In genomic region chr3:123447538-123448059, GRCm38 (mm10) we compare ENCODE assay signal across 8 mouse cellular contexts. TPM values are rescaled to one million over a fixed set of nuclear protein-coding genes. Genes with fewer than 3 reads are reported as not detected.
DNase-seq lines count a peak whose midpoint lies in the region; ATAC-seq and TF ChIP-seq lines count a peak whose summit lies in the region.

No protein-coding gene starts in this region.

- H3K9ac ChIP-seq in embryonic facial prominence, embryonic 12.5 days = peak overlapping the region; percentile 77
- H3K9ac ChIP-seq in intestine, postnatal 0 days (ENCODE audit: low read depth, low read length) = peak overlapping the region; percentile 60

- 7% methylated on average over 13 of the region's 13 CpGs for WGBS in embryonic facial prominence, embryonic 12.5 days
- 8% methylated on average over 13 of the region's 13 CpGs for WGBS in intestine, postnatal 0 days
- 12% methylated on average over 13 of the region's 13 CpGs for WGBS in midbrain, embryonic 10.5 days

- peak overlapping the region; percentile 100 for H3K4me2 ChIP-seq in embryonic facial prominence, embryonic 12.5 days (replicated peaks)
- H3K4me2 ChIP-seq in intestine, postnatal 0 days (replicated peaks; ENCODE audit: low read depth) = peak overlapping the region; percentile 100

- peak overlapping the region; percentile 76 for H3K4me3 ChIP-seq in embryonic facial prominence, embryonic 12.5 days
- peak overlapping the region; percentile 71 for H3K4me3 ChIP-seq in intestine, postnatal 0 days (ENCODE audit: low read depth, low read length)
- peak overlapping the region; percentile 86 for H3K4me3 ChIP-seq in midbrain, embryonic 10.5 days

- H3K27ac ChIP-seq in embryonic facial prominence, embryonic 12.5 days = no peak overlapping the region
- H3K27ac ChIP-seq in intestine, postnatal 0 days (ENCODE audit: low read depth, low read length) = peak overlapping the region; percentile 15; the same call in 1 of the 2 replicates
- peak overlapping the region; percentile 79 for H3K27ac ChIP-seq in midbrain, embryonic 10.5 days (replicated peaks)

- peaks cover 12% of the 10 kb centered on the region for H3K27me3 ChIP-seq in embryonic facial prominence, embryonic 12.5 days
- H3K27me3 ChIP-seq in intestine, postnatal 0 days (replicated peaks; ENCODE audit: control insufficient read depth, insufficient read depth, low read length) = 0 out of 2 replicates have a peak, but pooled peaks cover 12% of the 10 kb centered on the region
- peaks cover 64% of the 10 kb centered on the region for H3K27me3 ChIP-seq in midbrain, embryonic 10.5 days (ENCODE audit: low read depth, poor library complexity, severe bottlenecking)

- no peaks in the 10 kb centered on the region for H3K9me3 ChIP-seq in embryonic facial prominence, embryonic 12.5 days
- H3K9me3 ChIP-seq in intestine, postnatal 0 days (ENCODE audit: control insufficient read depth) = no peaks in the 10 kb centered on the region
- no peaks in the 10 kb centered on the region for H3K9me3 ChIP-seq in midbrain, embryonic 10.5 days (replicated peaks)

- ATAC-seq in embryonic facial prominence, embryonic 12.5 days (ENCODE audit: insufficient number of reproducible peaks, insufficient read depth, low FRiP score, low TSS enrichment) = peak; percentile 25
- peak; percentile 62 for ATAC-seq in intestine, postnatal 0 days

- peaks cover 17% of the 10 kb centered on the region; the same call in 1 of the 2 replicates for H3K4me1 ChIP-seq in embryonic facial prominence, embryonic 12.5 days
- 0 out of 2 replicates have a peak, but pooled peaks cover 3% of the 10 kb centered on the region for H3K4me1 ChIP-seq in intestine, postnatal 0 days (replicated peaks; ENCODE audit: control insufficient read depth, insufficient read depth, low read length)
- peaks cover 22% of the 10 kb centered on the region for H3K4me1 ChIP-seq in midbrain, embryonic 10.5 days

- no peak for TF ChIP-seq CTCF in intestine, postnatal 0 days (IDR thresholded peaks at IDR 0.05; ENCODE audit: low read depth)

- intact Hi-C loops in left cerebral cortex, postnatal 25 days (cut with DNase I) = no loop called here

- DNase-seq in embryo, embryonic 10 days (ENCODE audit: low spot score) = peak; percentile 27
- no peak for DNase-seq in embryo, embryonic 9.5 days (ENCODE audit: extremely low spot score)
- DNase-seq in B cell, adult 2 months = peak; percentile 49 to 51
- DNase-seq in midbrain, embryonic 10.5 days (ENCODE audit: low spot score) = peak; percentile 55
- no peak for DNase-seq in left cerebral cortex, adult 11 months (ENCODE audit: low spot score)
- no peak for DNase-seq in left cerebral cortex, postnatal 25 days (ENCODE audit: low spot score in 2 of 2)

- H3K36me3 ChIP-seq in embryonic facial prominence, embryonic 12.5 days = no peaks in the 10 kb centered on the region
- H3K36me3 ChIP-seq in intestine, postnatal 0 days (ENCODE audit: control insufficient read depth, insufficient read depth) = no peaks in the 10 kb centered on the region
- no peaks in the 10 kb centered on the region for H3K36me3 ChIP-seq in midbrain, embryonic 10.5 days

RNA-seq across cellular contexts. Expression of gene Prss12, which starts 0.9 kb away (rescaled TPM):
- 25.2 and 27.4 TPM in 2 replicates for polyA plus RNA-seq in embryonic facial prominence, embryonic 12.5 days (2016; fragmentation: Nextera tagmentation; extraction: Ambion mirVana)
- polyA plus RNA-seq in intestine, postnatal 0 days (2015; fragmentation: Nextera tagmentation; extraction: Ambion mirVana) = 5.9 and 6.4 TPM in 2 replicates
- polyA plus RNA-seq in midbrain, embryonic 10.5 days (2016; fragmentation: Nextera tagmentation; extraction: Ambion mirVana) = 5.2 and 6.6 TPM in 2 replicates
- total RNA-seq in left cerebral cortex, postnatal 25 days (2021) = 10 to 100 TPM; 14.8 to 15.0 TPM

Comparison
In these comparisons a context has a peak if more than half of its experiments do, and no peak if none do; other contexts are left out.
1. DNase-seq: peak in embryo, embryonic 10 days (single experiment), B cell, adult 2 months (2 of 2) and midbrain, embryonic 10.5 days (single experiment); none in embryo, embryonic 9.5 days (single experiment), left cerebral cortex, adult 11 months (single experiment) and left cerebral cortex, postnatal 25 days (0 of 2).
2. Peak in every context shown above with its lines, with median percentiles within 50 percentile points of each other: H3K4me3 ChIP-seq.